Mouse (Mus musculus) gastrocnemius, adult 18-20 months (tissue): Measurements from ENCODE around the gene Nt5dc3. TPM values are rescaled to one million over a fixed set of nuclear protein-coding genes. Genes with fewer than 3 reads are reported as not detected.

ENCODE experiments used
- DNase-seq: peaks from one replicate; pipeline ENCODE4 v3.0.0; 2021; ENCODE audit warnings: low spot score
- long read RNA-seq, 2 experiments: library from polyadenylated mRNA; stranded (forward); transcript quantifications; one replicate each; pipeline ENCODE4 v2.0.0; 2021
- total RNA-seq, 2 experiments: library from RNA; stranded (reverse); gene quantifications; 2 replicates each; pipeline ENCODE4 v1.2.3; 2021

The Nt5dc3 gene
- total RNA-seq = 10 to 100 TPM; 47.6 to 52.8 TPM
- long read RNA-seq, experiment 1, full-length matches to known transcripts = 13 of 38 reads
- long read RNA-seq, experiment 1, partial matches to known transcripts = 3 of 38 reads
- long read RNA-seq, experiment 1, other reads (novel, unspliced or antisense) = 22 of 38 reads
- long read RNA-seq, experiment 2, full-length matches to known transcripts = 7 of 30 reads
- long read RNA-seq, experiment 2, partial matches to known transcripts = 0 of 30 reads
- long read RNA-seq, experiment 2, other reads (novel, unspliced or antisense) = 23 of 30 reads

- DNase-seq = peak; percentile 98
Measured at GRCm38 (mm10) chr10:86778398-86779116, at the start of gene Nt5dc3. Gene Nt5dc3 (plus strand): TSS chr10:86779005.

- DNase-seq = peak; percentile 83
Measured at GRCm38 (mm10) chr10:86730823-86731499, 47.8 kb upstream of the Nt5dc3 start.

GRCm38 (mm10) chr10:86731500-86731863, 47.3 kb upstream of the Nt5dc3 start:
- DNase-seq = no peak

GRCm38 (mm10) chr10:86735036-86735435, 43.8 kb upstream of the Nt5dc3 start:
- DNase-seq = no peak

GRCm38 (mm10) chr10:86742918-86743317, 35.9 kb upstream of the Nt5dc3 start:
- no peak for DNase-seq

- no peak for DNase-seq
Measured at GRCm38 (mm10) chr10:86744306-86744705, 34.5 kb upstream of the Nt5dc3 start.

- DNase-seq = peak; percentile 24
Measured at GRCm38 (mm10) chr10:86755816-86756502, 22.8 kb upstream of the Nt5dc3 start.

GRCm38 (mm10) chr10:86757724-86758123, 21.1 kb upstream of the Nt5dc3 start:
- DNase-seq = no peak

GRCm38 (mm10) chr10:86758211-86758610, 20.6 kb upstream of the Nt5dc3 start:
- DNase-seq = no peak

GRCm38 (mm10) chr10:86761236-86761635, 17.6 kb upstream of the Nt5dc3 start:
- DNase-seq = no peak

- no peak for DNase-seq
Measured at GRCm38 (mm10) chr10:86761722-86762383, 17.0 kb upstream of the Nt5dc3 start.

GRCm38 (mm10) chr10:86762384-86762730, 16.4 kb upstream of the Nt5dc3 start:
- DNase-seq = no peak

- no peak for DNase-seq
Measured at GRCm38 (mm10) chr10:86763672-86764071, 15.1 kb upstream of the Nt5dc3 start, which contains the start of gene Gm49358. Gene Gm49358 (plus strand): TSS chr10:86763972.

- DNase-seq = no peak
Measured at GRCm38 (mm10) chr10:86765344-86765966, 13.3 kb upstream of the Nt5dc3 start.

GRCm38 (mm10) chr10:86769216-86769615, 9.6 kb upstream of the Nt5dc3 start:
- no peak for DNase-seq

GRCm38 (mm10) chr10:86769797-86770196, 9.0 kb upstream of the Nt5dc3 start:
- DNase-seq = no peak

GRCm38 (mm10) chr10:86771701-86772100, 7.1 kb upstream of the Nt5dc3 start:
- no peak for DNase-seq

- no peak for DNase-seq
Measured at GRCm38 (mm10) chr10:86772231-86772631, 6.6 kb upstream of the Nt5dc3 start.

GRCm38 (mm10) chr10:86773360-86773759, 5.4 kb upstream of the Nt5dc3 start:
- DNase-seq = no peak

- no peak for DNase-seq
Measured at GRCm38 (mm10) chr10:86776281-86776680, 2.5 kb upstream of the Nt5dc3 start.
